Mouse (Mus musculus): ENCODE data around the gene Prkag1.

Gene Prkag1

GRCm38 (mm10) chr15:98830736-98831683, at the start of gene Prkag1:
Prkag1 (minus strand) TSS chr15:98831521.
- peak; percentile 97 for DNase-seq (ENCODE audit: low spot score)

- peak; percentile 91 for DNase-seq (ENCODE audit: low spot score)
These were observed 46.0 kb upstream of the Prkag1 start for GRCm38 (mm10) chr15:98877331-98877730.

- peak; percentile 98 for DNase-seq (ENCODE audit: low spot score)
These were observed 40.9 kb upstream of the Prkag1 start for GRCm38 (mm10) chr15:98871916-98872888.

- DNase-seq (ENCODE audit: low spot score) = peak; percentile 55
These were observed 40.0 kb upstream of the Prkag1 start, which contains the start of gene Kmt2d for GRCm38 (mm10) chr15:98871070-98871915. Kmt2d (minus strand) TSS chr15:98871204.

- no peak for DNase-seq (ENCODE audit: low spot score)
These were observed 39.1 kb upstream of the Prkag1 start for GRCm38 (mm10) chr15:98870179-98871069.

GRCm38 (mm10) chr15:98869342-98870178, 38.2 kb upstream of the Prkag1 start:
- DNase-seq (ENCODE audit: low spot score) = no peak

GRCm38 (mm10) chr15:98868346-98869063, 37.2 kb upstream of the Prkag1 start:
- peak; percentile 21 for DNase-seq (ENCODE audit: low spot score)

GRCm38 (mm10) chr15:98867321-98867720, 36.0 kb upstream of the Prkag1 start:
- DNase-seq (ENCODE audit: low spot score) = peak; percentile 60

- DNase-seq (ENCODE audit: low spot score) = no peak
These were observed 35.2 kb upstream of the Prkag1 start for GRCm38 (mm10) chr15:98866501-98866900.

- no peak for DNase-seq (ENCODE audit: low spot score)
These were observed 34.5 kb upstream of the Prkag1 start for GRCm38 (mm10) chr15:98865771-98866170.

GRCm38 (mm10) chr15:98864951-98865350, 33.6 kb upstream of the Prkag1 start:
- no peak for DNase-seq (ENCODE audit: low spot score)

- no peak for DNase-seq (ENCODE audit: low spot score)
These were observed 32.2 kb upstream of the Prkag1 start for GRCm38 (mm10) chr15:98863451-98863958.

GRCm38 (mm10) chr15:98861701-98862410, 30.5 kb upstream of the Prkag1 start:
- DNase-seq (ENCODE audit: low spot score) = no peak

GRCm38 (mm10) chr15:98860921-98861320, 29.6 kb upstream of the Prkag1 start:
- DNase-seq (ENCODE audit: low spot score) = no peak

- no peak for DNase-seq (ENCODE audit: low spot score)
These were observed 28.2 kb upstream of the Prkag1 start for GRCm38 (mm10) chr15:98859319-98860043.

- no peak for DNase-seq (ENCODE audit: low spot score)
These were observed 22.9 kb upstream of the Prkag1 start for GRCm38 (mm10) chr15:98854214-98854613.
